Mouse (Mus musculus): Measurements from ENCODE around the gene Kctd6.
"Not testable (repeated sequence)": the region's sequence is repeated elsewhere in the genome, so short reads cannot be mapped to it uniquely, and the experiment has no call there.

Kctd6 gene

GRCm38 (mm10) chr14:8250141-8250871 is 36.4 kb downstream of the Kctd6 start:
- DNase-seq (ENCODE audit: low read depth, low spot score) = no peak

DNA sequence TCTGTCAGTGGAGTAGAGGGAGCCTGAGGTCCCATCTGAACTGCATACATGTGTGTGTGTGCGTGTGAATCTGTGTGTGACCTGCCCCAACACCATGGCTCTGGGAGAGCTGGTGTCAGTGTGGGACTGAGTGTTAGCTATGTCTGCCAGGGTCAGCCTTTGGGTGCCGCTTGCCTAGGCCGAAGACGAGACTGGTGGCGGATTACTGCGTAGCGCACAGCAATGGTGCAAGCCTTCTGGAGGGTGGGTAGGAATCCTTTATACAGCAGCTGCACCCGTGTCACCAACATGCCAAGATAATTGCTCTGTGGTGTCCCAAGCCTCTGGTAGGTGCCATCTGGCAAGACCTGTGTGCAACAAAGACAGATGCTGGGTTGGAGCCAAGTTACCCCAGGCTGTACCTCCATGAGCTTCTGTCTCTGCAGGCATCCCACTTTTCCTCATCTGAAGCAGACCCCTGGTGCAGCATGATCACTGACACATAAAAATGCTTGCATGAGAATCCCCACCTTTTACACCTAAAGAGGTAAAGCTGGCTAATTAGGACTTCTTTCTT is 37.5 kb downstream of the Kctd6 start:
- no peak for DNase-seq (ENCODE audit: low read depth, low spot score)

GRCm38 (mm10) chr14:8255076-8255729 is 41.3 kb downstream of the Kctd6 start:
- DNase-seq (ENCODE audit: low read depth, low spot score) = peak; percentile 23

GRCm38 (mm10) chr14:8256072-8256471 is 42.1 kb downstream of the Kctd6 start:
- no peak for DNase-seq (ENCODE audit: low read depth, low spot score)

DNA sequence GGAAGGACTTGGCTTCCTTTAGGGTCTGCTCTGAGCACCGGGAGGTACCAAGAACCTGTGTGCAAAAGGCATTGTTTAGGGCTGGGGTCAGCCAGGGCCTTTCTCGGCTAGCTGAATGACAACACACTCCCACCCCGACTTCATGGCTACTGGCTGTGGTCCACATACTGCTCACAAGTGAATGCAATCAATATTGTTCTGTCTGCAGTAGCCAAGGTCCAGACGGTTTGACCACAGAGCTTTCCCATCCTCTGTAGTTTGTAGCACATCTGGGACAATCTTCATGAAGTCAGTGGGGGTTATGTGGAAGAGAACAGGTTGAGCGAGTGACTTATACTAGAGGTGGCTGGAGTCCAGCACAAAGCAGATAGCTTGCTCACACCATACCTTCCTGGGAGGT is 42.9 kb downstream of the Kctd6 start:
- DNase-seq (ENCODE audit: low read depth, low spot score) = no peak

- no peak for DNase-seq (ENCODE audit: low read depth, low spot score)
These were observed 43.8 kb downstream of the Kctd6 start for GRCm38 (mm10) chr14:8257521-8258334.

GRCm38 (mm10) chr14:8258335-8258627 is 44.3 kb downstream of the Kctd6 start:
- no peak for DNase-seq (ENCODE audit: low read depth, low spot score)

- no peak for DNase-seq (ENCODE audit: low read depth, low spot score)
These were observed 44.8 kb downstream of the Kctd6 start for GRCm38 (mm10) chr14:8258752-8259151.

DNA sequence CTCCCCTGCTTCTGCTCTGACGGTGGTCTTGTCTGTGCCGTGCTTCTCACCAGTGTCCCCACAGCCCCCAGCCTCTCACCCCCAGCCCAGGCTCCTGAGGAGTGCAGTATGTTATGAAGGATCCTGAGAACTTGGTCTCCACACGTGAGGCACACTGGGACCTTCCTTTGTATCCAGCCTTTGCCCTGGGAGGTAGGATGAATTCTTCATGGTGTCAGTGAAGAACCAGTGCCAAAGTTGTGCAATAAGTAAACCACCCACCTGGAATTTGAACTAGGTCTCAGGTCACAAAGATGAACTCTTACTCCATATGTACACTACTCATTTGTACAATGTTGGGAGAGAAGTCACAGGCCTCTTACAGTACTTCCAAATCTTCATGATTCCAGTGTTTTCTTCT is 45.2 kb downstream of the Kctd6 start, which contains the start of gene Acox2:
Gene Acox2 (minus strand): TSS at position 188 of the 400 bp plus-strand sequence.
- no peak for DNase-seq (ENCODE audit: low read depth, low spot score)

GRCm38 (mm10) chr14:8260214-8260613 is 46.3 kb downstream of the Kctd6 start:
- no peak for DNase-seq (ENCODE audit: low read depth, low spot score)

DNA sequence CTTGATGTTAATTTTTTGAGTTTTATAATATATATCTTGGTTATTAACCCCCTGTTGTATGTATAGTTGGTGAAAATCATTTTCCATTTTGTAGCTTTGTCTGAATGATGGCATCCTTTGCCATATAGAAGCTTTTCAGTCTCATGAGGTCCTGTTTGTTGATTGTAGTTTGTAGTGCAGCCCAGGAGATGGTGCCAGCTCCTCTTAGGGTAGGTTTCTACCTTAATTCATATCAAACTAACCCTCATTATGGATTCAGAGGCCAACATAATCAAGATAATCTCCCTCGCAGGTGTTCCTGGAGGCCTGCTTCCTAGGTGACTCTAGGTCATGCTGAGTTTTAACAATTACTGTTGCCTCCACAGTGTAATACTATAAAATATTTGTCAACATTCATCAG is 48.3 kb downstream of the Kctd6 start:
- no peak for DNase-seq (ENCODE audit: low read depth, low spot score)

GRCm38 (mm10) chr14:8264378-8264777 is 50.4 kb downstream of the Kctd6 start:
- DNase-seq (ENCODE audit: low read depth, low spot score) = no peak

GRCm38 (mm10) chr14:8271281-8271680 is 57.3 kb downstream of the Kctd6 start:
- DNase-seq (ENCODE audit: low read depth, low spot score) = not testable (repeated sequence)
